ENCODE assay signal across 17 mouse cellular contexts in genomic region chr11:71903020-71903410, GRCm38 (mm10).
DNase-seq lines count a peak whose midpoint lies in the region; ATAC-seq and TF ChIP-seq lines count a peak whose summit lies in the region.
"Had no signal": no experiment of that assay in that cellular context is flagged by ENCODE, and none has a peak within 500 bp of the region (broad histone marks: within the 10 kb centered on the region; RNA-seq: fewer than 3 reads in every experiment).

No protein-coding gene starts in this region.

- H3K9me3 ChIP-seq in limb, embryonic 14.5 days (ENCODE audit: control insufficient read depth, low read length), result no peaks in the 10 kb centered on the region
- no peaks in the 10 kb centered on the region for H3K9me3 ChIP-seq in limb, embryonic 10.5 days (replicated peaks)
- no peaks in the 10 kb centered on the region for H3K9me3 ChIP-seq in forebrain, embryonic 12.5 days
- no peaks in the 10 kb centered on the region for H3K9me3 ChIP-seq in forebrain, postnatal 0 days (ENCODE audit: low read length)
- H3K9me3 ChIP-seq in midbrain, embryonic 16.5 days (replicated peaks; ENCODE audit: control insufficient read depth, low read length, poor library complexity, severe bottlenecking), result no peaks in the 10 kb centered on the region
- H3K9me3 ChIP-seq in neural tube, embryonic 15.5 days (replicated peaks), result no peaks in the 10 kb centered on the region
- H3K9me3 ChIP-seq: embryonic facial prominence, embryonic 15.5 days; heart, embryonic 12.5 days; neural tube, embryonic 12.5 days; stomach, embryonic 15.5 days had no signal

- no peak overlapping the region for H3K4me3 ChIP-seq in limb, embryonic 14.5 days (replicated peaks; ENCODE audit: low read length)
- H3K4me3 ChIP-seq in limb, embryonic 10.5 days, result no peak overlapping the region
- no peak overlapping the region for H3K4me3 ChIP-seq in forebrain, embryonic 12.5 days (replicated peaks)
- H3K4me3 ChIP-seq in forebrain, postnatal 0 days (ENCODE audit: low read depth, low read length), result no peak overlapping the region
- H3K4me3 ChIP-seq in midbrain, embryonic 16.5 days (ENCODE audit: low read depth, low read length), result no peak overlapping the region
- H3K4me3 ChIP-seq in neural tube, embryonic 15.5 days (replicated peaks), result no peak overlapping the region
- H3K4me3 ChIP-seq: embryonic facial prominence, embryonic 15.5 days; heart, embryonic 12.5 days; neural tube, embryonic 12.5 days; stomach, embryonic 15.5 days had no signal

- peak; percentile 57; the same call in 1 of the 2 replicates for ATAC-seq in limb, embryonic 14.5 days (ENCODE audit: low FRiP score, low read depth)
- peak; percentile 68; the same call in 1 of the 2 replicates for ATAC-seq in forebrain, embryonic 12.5 days (ENCODE audit: low FRiP score)
- ATAC-seq in forebrain, postnatal 0 days, result peak; percentile 86
- ATAC-seq in midbrain, embryonic 16.5 days, result 0 out of 2 replicates have a peak, but pooled peaks have one; percentile 58
- ATAC-seq in neural tube, embryonic 15.5 days (ENCODE audit: low FRiP score), result no peak
- ATAC-seq: activated CD4-positive, CD25-positive, alpha-beta regulatory T cell, adult 4 months; Patski had no signal

- no peaks in the 10 kb centered on the region for H3K4me1 ChIP-seq in limb, embryonic 14.5 days (ENCODE audit: control insufficient read depth, insufficient read depth, low read length)
- H3K4me1 ChIP-seq in limb, embryonic 10.5 days, result peaks cover 11% of the 10 kb centered on the region
- H3K4me1 ChIP-seq in forebrain, embryonic 12.5 days, result peaks cover 13% of the 10 kb centered on the region
- 0 out of 2 replicates have a peak, but pooled peaks cover 7% of the 10 kb centered on the region for H3K4me1 ChIP-seq in forebrain, postnatal 0 days (ENCODE audit: insufficient read depth)
- H3K4me1 ChIP-seq in midbrain, embryonic 16.5 days (ENCODE audit: control insufficient read depth, insufficient read depth, low read length), result peaks cover 4% of the 10 kb centered on the region
- H3K4me1 ChIP-seq in neural tube, embryonic 15.5 days, result 0 out of 2 replicates have a peak, but pooled peaks cover 4% of the 10 kb centered on the region
- H3K4me1 ChIP-seq: embryonic facial prominence, embryonic 15.5 days; heart, embryonic 12.5 days; neural tube, embryonic 12.5 days; stomach, embryonic 15.5 days had no signal

- no peak overlapping the region for H3K27ac ChIP-seq in limb, embryonic 14.5 days (replicated peaks; ENCODE audit: low read depth, low read length)
- no peak overlapping the region for H3K27ac ChIP-seq in limb, embryonic 10.5 days
- H3K27ac ChIP-seq in forebrain, embryonic 12.5 days, result peak overlapping the region; percentile 47; the same call in 1 of the 2 replicates
- peak overlapping the region; percentile 57 for H3K27ac ChIP-seq in forebrain, postnatal 0 days (ENCODE audit: low read depth, low read length)
- H3K27ac ChIP-seq in midbrain, embryonic 16.5 days (ENCODE audit: low read length), result no peak overlapping the region
- no peak overlapping the region for H3K27ac ChIP-seq in neural tube, embryonic 15.5 days (replicated peaks)
- H3K27ac ChIP-seq: embryonic facial prominence, embryonic 15.5 days; neural tube, embryonic 12.5 days; stomach, embryonic 15.5 days had no signal

- H3K9ac ChIP-seq in limb, embryonic 14.5 days (ENCODE audit: low read depth, low read length, severe bottlenecking), result no peak overlapping the region
- no peak overlapping the region for H3K9ac ChIP-seq in forebrain, embryonic 12.5 days
- no peak overlapping the region for H3K9ac ChIP-seq in forebrain, postnatal 0 days
- no peak overlapping the region for H3K9ac ChIP-seq in midbrain, embryonic 16.5 days (ENCODE audit: low read depth, low read length)
- no peak overlapping the region for H3K9ac ChIP-seq in neural tube, embryonic 15.5 days (replicated peaks)
- H3K9ac ChIP-seq: embryonic facial prominence, embryonic 15.5 days; heart, embryonic 12.5 days; neural tube, embryonic 12.5 days; stomach, embryonic 15.5 days had no signal

- H3K27me3 ChIP-seq in limb, embryonic 14.5 days (ENCODE audit: control insufficient read depth, insufficient read depth, low read length), result no peaks in the 10 kb centered on the region
- H3K27me3 ChIP-seq in limb, embryonic 10.5 days (ENCODE audit: low read depth, poor library complexity, severe bottlenecking), result no peaks in the 10 kb centered on the region
- no peaks in the 10 kb centered on the region for H3K27me3 ChIP-seq in forebrain, embryonic 12.5 days
- no peaks in the 10 kb centered on the region for H3K27me3 ChIP-seq in forebrain, postnatal 0 days (ENCODE audit: insufficient read depth, low read length)
- H3K27me3 ChIP-seq in midbrain, embryonic 16.5 days (ENCODE audit: control insufficient read depth, insufficient read depth, low read depth, low read length), result no peaks in the 10 kb centered on the region
- no peaks in the 10 kb centered on the region; the same call in 1 of the 2 replicates for H3K27me3 ChIP-seq in neural tube, embryonic 15.5 days (replicated peaks)
- H3K27me3 ChIP-seq: embryonic facial prominence, embryonic 15.5 days; heart, embryonic 12.5 days; neural tube, embryonic 12.5 days; stomach, embryonic 15.5 days had no signal

- DNase-seq in limb, embryonic 14.5 days (ENCODE audit: low spot score), result peak; percentile 10
- DNase-seq in limb, embryonic 10.5 days (ENCODE audit: low spot score), result no peak
- DNase-seq in forebrain, postnatal 0 days, result peak; percentile 43
- no peak for DNase-seq in thymus, adult 18-20 months
- DNase-seq: adrenal gland, postnatal 14 days; kidney, adult 11 months; liver; lung, postnatal 10 days had no signal

- H3K36me3 ChIP-seq in limb, embryonic 14.5 days (ENCODE audit: control insufficient read depth, insufficient read depth, low read length), result no peaks in the 10 kb centered on the region
- H3K36me3 ChIP-seq in limb, embryonic 10.5 days, result no peaks in the 10 kb centered on the region
- no peaks in the 10 kb centered on the region for H3K36me3 ChIP-seq in forebrain, embryonic 12.5 days (replicated peaks)
- H3K36me3 ChIP-seq in forebrain, postnatal 0 days (ENCODE audit: insufficient read depth), result no peaks in the 10 kb centered on the region
- H3K36me3 ChIP-seq in midbrain, embryonic 16.5 days (ENCODE audit: control insufficient read depth, insufficient read depth, low read length), result no peaks in the 10 kb centered on the region
- H3K36me3 ChIP-seq in neural tube, embryonic 15.5 days, result no peaks in the 10 kb centered on the region
- H3K36me3 ChIP-seq: embryonic facial prominence, embryonic 15.5 days; heart, embryonic 12.5 days; neural tube, embryonic 12.5 days; stomach, embryonic 15.5 days had no signal

- WGBS in limb, embryonic 14.5 days, result 30% methylated on average over 2 of the region's 2 CpGs
- WGBS in limb, embryonic 10.5 days, result 32% methylated on average over 2 of the region's 2 CpGs
- WGBS in forebrain, embryonic 12.5 days, result 52% methylated on average over 2 of the region's 2 CpGs
- WGBS in forebrain, postnatal 0 days, result 25% methylated on average over 2 of the region's 2 CpGs
- WGBS in midbrain, embryonic 16.5 days, result 25% methylated on average over 2 of the region's 2 CpGs
- 46% methylated on average over 2 of the region's 2 CpGs for WGBS in neural tube, embryonic 15.5 days

- TF ChIP-seq POLR2A in limb, embryonic 14.5 days (IDR thresholded peaks at IDR 0.05; ENCODE audit: borderline replicate concordance, extremely low read depth, insufficient read depth, insufficient read length), result no peak

- no peak overlapping the region for H3K4me2 ChIP-seq in limb, embryonic 14.5 days (replicated peaks; ENCODE audit: low read depth, low read length, severe bottlenecking)
- H3K4me2 ChIP-seq in forebrain, embryonic 12.5 days, result no peak overlapping the region
- H3K4me2 ChIP-seq in forebrain, postnatal 0 days (ENCODE audit: low read depth), result no peak overlapping the region
- no peak overlapping the region for H3K4me2 ChIP-seq in midbrain, embryonic 16.5 days (ENCODE audit: low read length)
- H3K4me2 ChIP-seq in neural tube, embryonic 15.5 days, result no peak overlapping the region
- H3K4me2 ChIP-seq: embryonic facial prominence, embryonic 15.5 days; heart, embryonic 12.5 days; neural tube, embryonic 12.5 days; stomach, embryonic 15.5 days had no signal

- no peak for TF ChIP-seq CTCF in forebrain, postnatal 0 days (IDR thresholded peaks at IDR 0.05; ENCODE audit: low read depth)

Comparison
In these comparisons a context has a peak if more than half of its experiments do, and no peak if none do; other contexts are left out.
1. DNase-seq: peak in limb, embryonic 14.5 days (single experiment) and forebrain, postnatal 0 days (single experiment); none in limb, embryonic 10.5 days (single experiment) and thymus, adult 18-20 months (0 of 2).
2. H3K27ac ChIP-seq: peak in forebrain, embryonic 12.5 days (single experiment) and forebrain, postnatal 0 days (single experiment); none in limb, embryonic 14.5 days (single experiment), limb, embryonic 10.5 days (single experiment), midbrain, embryonic 16.5 days (single experiment) and neural tube, embryonic 15.5 days (single experiment).